Comparison of ENCODE assay signal across 8 mouse cellular contexts in genomic region chr9:65629025-65629766, GRCm38 (mm10). TPM values are rescaled to one million over a fixed set of nuclear protein-coding genes. Genes with fewer than 3 reads are reported as not detected.
A peak's percentile ranks its signal among the peaks of the same experiment; 100 is the strongest.
DNase-seq lines count a peak whose midpoint lies in the region; ATAC-seq and TF ChIP-seq lines count a peak whose summit lies in the region.

TSS of gene Rbpms2 (plus strand) at chr9:65629648.

- intact Hi-C loops in left cerebral cortex, postnatal 14 days (cut with DNase I), result no loop called here

- no peak for TF ChIP-seq CTCF in C2C12 (IDR thresholded peaks at IDR 0.05; ENCODE audit: control insufficient read depth, insufficient read depth, insufficient read length)

- H3K27me3 ChIP-seq in C2C12 (ENCODE audit: control insufficient read depth, insufficient read depth, insufficient read length), result no peaks in the 10 kb centered on the region
- H3K27me3 ChIP-seq in forebrain, embryonic 13.5 days, result peaks cover 71% of the 10 kb centered on the region
- H3K27me3 ChIP-seq in hindbrain, embryonic 15.5 days, result peaks cover 34% of the 10 kb centered on the region
- no peaks in the 10 kb centered on the region for H3K27me3 ChIP-seq in myocyte (ENCODE audit: control insufficient read depth, insufficient read depth, insufficient read length)

- no peak for TF ChIP-seq POLR2A in myocyte (IDR thresholded peaks at IDR 0.05; ENCODE audit: insufficient read length, low read depth)

- peaks cover 33% of the 10 kb centered on the region for H3K79me3 ChIP-seq in C2C12 (ENCODE audit: low read depth)

- H3K4me3 ChIP-seq in C2C12 (ENCODE audit: insufficient read depth, poor library complexity, severe bottlenecking) (peak within 1 kb of the TSS; percentile 53), myocyte (peak within 1 kb of the TSS; percentile 62)
- peak within 1 kb of the TSS; percentile 65 for H3K4me3 ChIP-seq in forebrain, embryonic 13.5 days
- H3K4me3 ChIP-seq in hindbrain, embryonic 15.5 days, result peak within 1 kb of the TSS; percentile 80

- peak within 1 kb of the TSS; percentile 73 for H3K9ac ChIP-seq in forebrain, embryonic 13.5 days
- peak within 1 kb of the TSS; percentile 53 for H3K9ac ChIP-seq in hindbrain, embryonic 15.5 days

- 1% methylated on average over 37 of the region's 40 CpGs for WGBS in forebrain, embryonic 13.5 days
- 2% methylated on average over 36 of the region's 40 CpGs for WGBS in hindbrain, embryonic 15.5 days

- peaks cover 21% of the 10 kb centered on the region for H3K4me1 ChIP-seq in forebrain, embryonic 13.5 days
- H3K4me1 ChIP-seq in hindbrain, embryonic 15.5 days (replicated peaks), result peaks cover 29% of the 10 kb centered on the region

- H3K4me2 ChIP-seq in forebrain, embryonic 13.5 days, result peak within 1 kb of the TSS; percentile 99
- H3K4me2 ChIP-seq in hindbrain, embryonic 15.5 days, result peak within 1 kb of the TSS; percentile 96
- peak within 1 kb of the TSS; percentile 90 for H3K4me2 ChIP-seq in myocyte (ENCODE audit: low read depth)

- H3K9me3 ChIP-seq in forebrain, embryonic 13.5 days (replicated peaks), result no peaks in the 10 kb centered on the region
- no peaks in the 10 kb centered on the region for H3K9me3 ChIP-seq in hindbrain, embryonic 15.5 days

- peak; percentile 14 for DNase-seq in T-cell, adult 2 months (ENCODE audit: low spot score)
- peak; percentile 11 for DNase-seq in liver
- DNase-seq in right cerebral cortex, postnatal 25 days, result no peak
- DNase-seq in left cerebral cortex, postnatal 14 days (ENCODE audit: low spot score in 2 of 2), result no peak

- H3ac ChIP-seq in C2C12 (ENCODE audit: control insufficient read depth, insufficient read length, low read depth), result peak within 1 kb of the TSS; percentile 85
- peak within 1 kb of the TSS; percentile 92 for H3ac ChIP-seq in myocyte (ENCODE audit: control insufficient read depth, insufficient read length)

- H3K36me3 ChIP-seq in C2C12 (ENCODE audit: control insufficient read depth, insufficient read depth) (no peaks in the 10 kb centered on the region), myocyte (ENCODE audit: control insufficient read depth, insufficient read depth) (no peaks in the 10 kb centered on the region)
- no peaks in the 10 kb centered on the region for H3K36me3 ChIP-seq in forebrain, embryonic 13.5 days (ENCODE audit: poor library complexity, severe bottlenecking)
- H3K36me3 ChIP-seq in hindbrain, embryonic 15.5 days, result no peaks in the 10 kb centered on the region

- peaks cover 38% of the 10 kb centered on the region for H3K79me2 ChIP-seq in C2C12 (ENCODE audit: control insufficient read depth, insufficient read depth)
- H3K79me2 ChIP-seq in myocyte (ENCODE audit: control insufficient read depth, insufficient read depth), result peaks cover 32% of the 10 kb centered on the region

- H3K27ac ChIP-seq in forebrain, embryonic 13.5 days, result no peak within 1 kb of the TSS
- H3K27ac ChIP-seq in hindbrain, embryonic 15.5 days (replicated peaks), result 0 out of 2 replicates have a peak within 1 kb of the TSS, but pooled peaks have one; percentile 38

- ATAC-seq in forebrain, embryonic 13.5 days, result no peak
- ATAC-seq in hindbrain, embryonic 15.5 days (ENCODE audit: low FRiP score, low read depth), result no peak

TF ChIP-seq in C2C12, 6 proteins besides CTCF, POLR2A, EP300 and RAD21:
- TF ChIP-seq MYOG (IDR thresholded peaks at IDR 0.05; ENCODE audit: control insufficient read depth, extremely low read depth, insufficient read length) (no peak), USF1 (IDR thresholded peaks at IDR 0.05; ENCODE audit: low read depth) (no peak), MAX (IDR thresholded peaks at IDR 0.05) (no peak), MYOD1 (IDR thresholded peaks at IDR 0.05; ENCODE audit: control insufficient read depth, insufficient read length, low read depth) (no peak), CEBPB (IDR thresholded peaks at IDR 0.05; ENCODE audit: low read depth) (no peak), FOSL1 (IDR thresholded peaks at IDR 0.05; ENCODE audit: insufficient read depth, low read length, poor library complexity, severe bottlenecking) (no peak)
TF ChIP-seq in C2C12: peak in this region for 0.

TF ChIP-seq in myocyte, 11 proteins besides CTCF, POLR2A, EP300 and RAD21:
- no peak for TF ChIP-seq E2F4 (IDR thresholded peaks at IDR 0.05; ENCODE audit: insufficient read depth)
- TF ChIP-seq CEBPB (IDR thresholded peaks at IDR 0.05; ENCODE audit: insufficient read depth, poor library complexity, severe bottlenecking), result no peak
- no peak for TF ChIP-seq MAX (IDR thresholded peaks at IDR 0.05; ENCODE audit: low read depth)
- TF ChIP-seq SRF (IDR thresholded peaks at IDR 0.05; ENCODE audit: control insufficient read depth, insufficient read length, low read depth), result no peak
- no peak for TF ChIP-seq TCF12 (IDR thresholded peaks at IDR 0.05; ENCODE audit: insufficient read depth, poor library complexity, severe bottlenecking)
- TF ChIP-seq MYOD1 (IDR thresholded peaks at IDR 0.05; ENCODE audit: control insufficient read depth in 1 of 3, insufficient read length in 2 of 3, low read depth in 2 of 3), result no peak
- no peak for TF ChIP-seq REST (IDR thresholded peaks at IDR 0.05; ENCODE audit: insufficient read depth, insufficient read length)
- no peak for TF ChIP-seq POLR2AphosphoS2 (IDR thresholded peaks at IDR 0.05; ENCODE audit: insufficient read length, low read depth)
- TF ChIP-seq MYOG (IDR thresholded peaks at IDR 0.05; ENCODE audit: control insufficient read depth in 1 of 3, insufficient read depth in 1 of 3, insufficient read length in 2 of 3, low read depth in 2 of 3), result no peak
- no peak for TF ChIP-seq USF1 (IDR thresholded peaks at IDR 0.05; ENCODE audit: low read depth)
- no peak for TF ChIP-seq TCF3 (IDR thresholded peaks at IDR 0.05; ENCODE audit: insufficient read length, low read depth)

RNA-seq across cellular contexts. Expression of gene Rbpms2, which starts in this region (rescaled TPM):
- 41.3 TPM for polyA plus RNA-seq in C2C12 (2012; fragmentation: generic; extraction: Trizol)
- 4.2 and 6.5 TPM in 2 replicates for polyA plus RNA-seq in forebrain, embryonic 13.5 days (2015; fragmentation: Nextera tagmentation; extraction: Ambion mirVana)
- 4.1 and 4.9 TPM in 2 replicates for polyA plus RNA-seq in hindbrain, embryonic 15.5 days (2015; fragmentation: Nextera tagmentation; extraction: Ambion mirVana)
- polyA plus RNA-seq in myocyte (2012; fragmentation: generic; extraction: Trizol), result 32.1 TPM
- 1 to 10 TPM; 1.8 to 2.3 TPM for total RNA-seq in left cerebral cortex, postnatal 14 days (2021)

Comparison
In these comparisons a context has a peak if more than half of its experiments do, and no peak if none do; other contexts are left out.
1. DNase-seq: peak in T-cell, adult 2 months (single experiment) and liver (single experiment); none in right cerebral cortex, postnatal 25 days (single experiment) and left cerebral cortex, postnatal 14 days (0 of 2).
2. Peak in every context shown above with its lines, with median percentiles within 50 percentile points of each other: H3K4me3 ChIP-seq and H3K4me2 ChIP-seq.